Mouse (Mus musculus) midbrain, embryonic 11.5 days (tissue): Measurements from ENCODE around the gene 0610030E20Rik. TPM values are rescaled to one million over a fixed set of nuclear protein-coding genes. Genes with fewer than 3 reads are reported as not detected.

Source experiments
- ATAC-seq: fragments of 200-750 bp; cut with Nextera tagmentation; 2 replicates; pipeline ENCODE4 v1.8.0; 2017; ENCODE audit warnings: moderate TSS enrichment, moderate library complexity; ENCODE audit not compliant: low FRiP score
- DNase-seq: peaks from one replicate; pipeline ENCODE4 v3.0.0; 2015; ENCODE audit warnings: low spot score; ENCODE audit errors: missing footprints
- H3K27ac ChIP-seq: fragments of 300-500 bp; sonication (generic); 2 replicates; pipeline ENCODE4 v1.5.1; 2014; ENCODE audit warnings: low read depth, low read length
- H3K27me3 ChIP-seq: fragments of 300-500 bp; sonication (generic); 2 replicates; pipeline ENCODE4 v1.6.1; 2014; ENCODE audit warnings: mild to moderate bottlenecking, low read length, moderate library complexity, mixed read lengths; ENCODE audit not compliant: control insufficient read depth, insufficient read depth
- H3K36me3 ChIP-seq: fragments of 300-500 bp; sonication (generic); 2 replicates; pipeline ENCODE4 v1.6.1; 2014; ENCODE audit warnings: mild to moderate bottlenecking, low read length, moderate library complexity, mixed read lengths; ENCODE audit not compliant: control insufficient read depth, insufficient read depth
- H3K4me1 ChIP-seq: fragments of 300-500 bp; sonication (generic); 2 replicates; pipeline ENCODE4 v1.6.1; 2014; ENCODE audit warnings: low read length; ENCODE audit not compliant: control insufficient read depth, insufficient read depth
- H3K4me2 ChIP-seq: fragments of 300-500 bp; sonication (generic); 2 replicates; pipeline ENCODE4 v1.6.1; 2014; ENCODE audit warnings: mild to moderate bottlenecking, moderate library complexity
- H3K4me3 ChIP-seq: fragments of 300-500 bp; sonication (generic); 2 replicates; pipeline ENCODE4 v1.5.1; 2014; ENCODE audit warnings: low read depth, low read length
- H3K9ac ChIP-seq: fragments of 300-500 bp; sonication (generic); 2 replicates; pipeline ENCODE4 v1.6.1; 2014; ENCODE audit warnings: low read length
- H3K9me3 ChIP-seq: fragments of 300-500 bp; sonication (generic); 2 replicates; pipeline ENCODE4 v1.6.1; 2016; ENCODE audit warnings: low read length; ENCODE audit not compliant: control insufficient read depth
- WGBS: fragments of 180-500 bp; shearing (Covaris S2); extraction: QIAGEN DNeasy Blood & Tissue Kit; methylation state at CpG from one replicate; pipeline ENCODE4 v1.1.7; 2014; 5-methylcytosine and 5-hydroxymethylcytosine counted together
- polyA plus RNA-seq: library from polyadenylated mRNA; unstranded; fragments of >200 nt; fragmentation: Nextera tagmentation; extraction: Ambion mirVana; gene quantifications from 2 replicates; pipeline ENCODE4 v1.2.1, GENCODE M21; 2014

0610030E20Rik gene
- polyA plus RNA-seq, 1 experiment from 2014 or later = 16.1 TPM

GRCm38 (mm10) chr6:72383952-72384351 lies 36.8 kb downstream of the 0610030E20Rik start:
- 88% methylated on average over 7 of the region's 7 CpGs for WGBS

GRCm38 (mm10) chr6:72385258-72385657 lies 38.1 kb downstream of the 0610030E20Rik start:
- no peaks in the 10 kb centered on the region for H3K36me3 ChIP-seq
- H3K4me3 ChIP-seq = no peak overlapping the region
- WGBS = 86% methylated on average over 4 of the region's 4 CpGs
- no peak overlapping the region for H3K4me2 ChIP-seq
- no peaks in the 10 kb centered on the region for H3K9me3 ChIP-seq
- H3K4me1 ChIP-seq = peaks cover 8% of the 10 kb centered on the region
- no peak overlapping the region for H3K9ac ChIP-seq
- DNase-seq = no peak
- H3K27me3 ChIP-seq = peaks cover 4% of the 10 kb centered on the region
- H3K27ac ChIP-seq = no peak overlapping the region
- no peak for ATAC-seq

More at GRCm38 (mm10) chr6:72383952-72384351, 36.8 kb downstream of the 0610030E20Rik start:
- no peak for ATAC-seq
- H3K4me3 ChIP-seq = no peak overlapping the region
- peaks cover 6% of the 10 kb centered on the region; the same call in 1 of the 2 replicates for H3K4me1 ChIP-seq
- H3K9ac ChIP-seq = no peak overlapping the region
- H3K27ac ChIP-seq = no peak overlapping the region
- no peaks in the 10 kb centered on the region for H3K36me3 ChIP-seq
- peaks cover 16% of the 10 kb centered on the region for H3K27me3 ChIP-seq
- DNase-seq = no peak
- no peak overlapping the region for H3K4me2 ChIP-seq
- H3K9me3 ChIP-seq = no peaks in the 10 kb centered on the region

- Histone ChIP-seq H3K27me3 (no peaks in the 10 kb centered on the region; the same call in 1 of the 2 replicates), H3K27ac (no peak overlapping the region), H3K4me3 (no peak overlapping the region), H3K4me1 (peaks cover 7% of the 10 kb centered on the region), H3K4me2 (no peak overlapping the region), H3K36me3 (no peaks in the 10 kb centered on the region), H3K9ac (no peak overlapping the region), H3K9me3 (no peaks in the 10 kb centered on the region)
- ATAC-seq = no peak
- no peak for DNase-seq
- WGBS = 81% methylated on average over 2 of the region's 2 CpGs
Measured at GRCm38 (mm10) chr6:72386561-72386960, 39.4 kb downstream of the 0610030E20Rik start.

- H3K4me2 ChIP-seq = no peak overlapping the region
- DNase-seq (no peak), ATAC-seq (no peak)
- H3K4me3 ChIP-seq = no peak overlapping the region
- H3K36me3 ChIP-seq = no peaks in the 10 kb centered on the region
- H3K9ac ChIP-seq = no peak overlapping the region
- no peaks in the 10 kb centered on the region for H3K9me3 ChIP-seq
- H3K4me1 ChIP-seq = peaks cover 7% of the 10 kb centered on the region
- no peaks in the 10 kb centered on the region for H3K27me3 ChIP-seq
- WGBS = 71% methylated on average over 3 of the region's 3 CpGs
- no peak overlapping the region for H3K27ac ChIP-seq
Measured at GRCm38 (mm10) chr6:72387816-72388215, 40.7 kb downstream of the 0610030E20Rik start.

GRCm38 (mm10) chr6:72388266-72388665 lies 41.1 kb downstream of the 0610030E20Rik start:
- no peaks in the 10 kb centered on the region for H3K27me3 ChIP-seq
- DNase-seq (peak; percentile 77), ATAC-seq (no peak)
- 72% methylated on average over 10 of the region's 10 CpGs for WGBS
- no peak overlapping the region for H3K4me2 ChIP-seq
- no peak overlapping the region for H3K4me3 ChIP-seq
- H3K9ac ChIP-seq = no peak overlapping the region
- H3K27ac ChIP-seq = no peak overlapping the region
- H3K36me3 ChIP-seq = no peaks in the 10 kb centered on the region
- no peaks in the 10 kb centered on the region for H3K9me3 ChIP-seq
- H3K4me1 ChIP-seq = peaks cover 7% of the 10 kb centered on the region

- no peak overlapping the region for H3K4me2 ChIP-seq
- H3K27me3 ChIP-seq = no peaks in the 10 kb centered on the region
- peaks cover 7% of the 10 kb centered on the region for H3K4me1 ChIP-seq
- ATAC-seq = no peak
- H3K9ac ChIP-seq = no peak overlapping the region
- H3K4me3 ChIP-seq = no peak overlapping the region
- WGBS = 92% methylated on average over 6 of the region's 6 CpGs
- H3K27ac ChIP-seq = no peak overlapping the region
- no peaks in the 10 kb centered on the region for H3K9me3 ChIP-seq
- no peaks in the 10 kb centered on the region for H3K36me3 ChIP-seq
- DNase-seq = peak; percentile 59
Measured at GRCm38 (mm10) chr6:72388791-72389329, 41.7 kb downstream of the 0610030E20Rik start.

GRCm38 (mm10) chr6:72389471-72389940 lies 42.4 kb downstream of the 0610030E20Rik start:
- Histone ChIP-seq H3K36me3 (no peaks in the 10 kb centered on the region), H3K4me2 (peak overlapping the region; percentile 51), H3K4me3 (peak overlapping the region; percentile 27), H3K27me3 (no peaks in the 10 kb centered on the region), H3K4me1 (peaks cover 7% of the 10 kb centered on the region), H3K9me3 (no peaks in the 10 kb centered on the region), H3K27ac (no peak overlapping the region), H3K9ac (peak overlapping the region; percentile 70)
- DNase-seq = no peak
- 33% methylated on average over 13 of the region's 13 CpGs for WGBS
- ATAC-seq = peak; percentile 35; the same call in 1 of the 2 replicates

GRCm38 (mm10) chr6:72389941-72390771 lies 43.0 kb downstream of the 0610030E20Rik start, which contains the start of gene Vamp8:
Vamp8 (minus strand) TSS chr6:72390703.
- 2% methylated on average over 33 of the region's 33 CpGs for WGBS
- peak within 1 kb of the TSS; percentile 27 for H3K4me3 ChIP-seq
- peak; percentile 58 for ATAC-seq
- no peaks in the 10 kb centered on the region for H3K36me3 ChIP-seq
- peak; percentile 97 for DNase-seq
- H3K9me3 ChIP-seq = no peaks in the 10 kb centered on the region
- H3K4me1 ChIP-seq = peaks cover 7% of the 10 kb centered on the region
- H3K27ac ChIP-seq = no peak within 1 kb of the TSS
- H3K27me3 ChIP-seq = no peaks in the 10 kb centered on the region
- peak within 1 kb of the TSS; percentile 51 for H3K4me2 ChIP-seq
- H3K9ac ChIP-seq = peak within 1 kb of the TSS; percentile 70
